Mouse (Mus musculus) B cell, adult 2 months (primary cell): Measurements from ENCODE around the gene Cyp27b1.

ENCODE experiments used
- DNase-seq, 2 experiments: peaks; one replicate each; pipeline ENCODE4 v3.0.0; 2022

The Cyp27b1 gene

DNA sequence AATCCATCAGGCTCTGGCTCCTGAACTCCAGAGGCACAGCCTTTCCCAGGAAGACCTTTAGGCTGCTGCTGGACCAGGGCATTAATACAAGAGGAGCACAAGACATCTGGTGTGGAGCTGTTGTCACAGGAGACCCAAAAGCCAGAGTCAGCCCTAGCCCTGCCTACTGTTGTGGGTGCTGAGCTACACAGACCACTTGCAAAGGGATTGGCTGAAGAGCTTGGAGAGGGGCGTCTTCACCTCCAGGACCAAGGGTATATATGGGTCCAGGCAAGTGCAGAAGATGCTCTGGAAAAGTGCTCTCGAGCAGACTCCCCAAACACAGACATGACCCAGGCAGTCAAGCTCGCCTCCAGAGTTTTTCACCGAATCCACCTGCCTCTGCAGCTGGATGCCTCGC lies at the start of gene Cyp27b1:
Gene Cyp27b1, plus strand, starts transcription at position 297 of the 400 bp plus-strand sequence.
- no peak for DNase-seq

DNA sequence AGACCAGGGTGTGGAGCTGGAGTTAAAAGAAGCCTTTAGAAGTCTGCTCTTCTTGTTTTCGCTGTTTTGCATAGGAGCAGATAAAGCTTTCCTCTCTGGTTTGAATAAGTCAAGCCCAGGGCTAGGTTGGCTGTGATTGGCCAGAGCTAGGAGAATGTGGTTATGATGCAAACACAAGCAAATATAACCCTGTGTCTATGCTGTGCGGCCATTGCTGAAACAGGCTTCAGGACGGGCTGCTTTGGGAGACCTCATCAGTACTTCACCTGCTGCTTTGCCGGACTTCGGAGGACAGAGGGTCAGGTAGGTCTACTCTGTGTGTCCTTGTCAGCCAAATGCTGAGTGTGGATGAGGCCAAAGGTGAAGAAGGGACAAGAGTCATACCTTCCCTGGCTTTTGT lies 47.5 kb upstream of the Cyp27b1 start, which contains the start of gene Avil:
Gene Avil, plus strand, starts transcription at position 181 of the 400 bp plus-strand sequence.
- DNase-seq, result no peak

DNA sequence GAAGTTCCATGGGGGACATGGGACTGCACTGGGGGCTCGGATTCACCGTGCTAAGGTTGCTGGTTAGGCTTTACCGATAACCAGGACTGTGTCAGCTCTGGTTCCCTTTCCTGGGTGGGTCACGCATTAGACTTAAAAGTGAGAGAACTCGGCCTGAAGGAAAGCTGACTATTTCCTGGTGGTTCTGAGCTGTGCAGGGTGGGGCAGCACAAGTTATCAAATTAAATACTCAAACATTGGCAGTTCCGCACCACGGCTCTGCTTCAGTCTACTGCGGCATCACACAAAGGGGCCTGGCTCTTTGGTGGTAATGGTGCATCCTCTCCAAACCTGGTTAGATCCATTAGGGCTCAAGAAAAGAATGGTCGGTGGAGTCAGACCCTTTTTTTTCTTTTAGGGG lies 46.8 kb upstream of the Cyp27b1 start:
- no peak for DNase-seq

DNA sequence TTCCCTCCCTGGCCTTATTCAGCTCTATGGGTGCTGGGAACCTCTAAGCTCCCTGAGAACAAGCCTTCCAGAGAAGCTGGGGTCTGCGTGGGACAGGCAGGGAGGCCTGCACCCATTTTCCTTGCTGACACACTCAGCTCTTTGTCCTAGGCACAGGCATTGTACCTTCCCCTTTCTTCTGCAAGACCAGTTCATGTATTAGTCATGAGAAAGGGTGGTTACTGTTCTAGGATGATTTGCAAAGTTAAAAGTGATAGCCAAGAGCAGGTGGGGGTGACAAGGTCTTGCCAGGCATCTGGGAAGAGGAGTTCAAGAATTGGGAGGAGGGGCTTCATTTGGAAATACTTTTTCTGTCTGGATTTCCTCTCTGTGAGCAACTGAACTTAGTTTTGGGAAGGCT lies 46.0 kb upstream of the Cyp27b1 start:
- no peak for DNase-seq

DNA sequence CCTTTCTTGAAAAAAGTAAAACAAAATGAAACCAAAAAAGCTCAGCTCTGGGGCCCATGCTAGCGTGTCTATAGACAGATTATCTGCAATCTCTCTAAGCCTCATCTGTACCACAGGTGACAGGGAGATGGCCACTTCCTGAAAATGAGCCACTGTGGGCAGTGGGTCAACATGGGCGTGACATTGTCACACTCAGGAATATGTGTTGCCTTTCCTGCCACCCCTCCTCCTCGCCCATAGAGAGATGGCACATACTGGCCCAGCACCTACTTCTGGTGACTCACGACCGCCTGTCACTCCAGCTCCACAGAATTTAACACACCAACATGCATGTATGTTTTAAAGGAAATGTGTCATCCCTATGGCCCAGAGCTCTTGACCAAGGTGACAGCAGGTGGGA lies 45.3 kb upstream of the Cyp27b1 start:
- no peak for DNase-seq

DNA sequence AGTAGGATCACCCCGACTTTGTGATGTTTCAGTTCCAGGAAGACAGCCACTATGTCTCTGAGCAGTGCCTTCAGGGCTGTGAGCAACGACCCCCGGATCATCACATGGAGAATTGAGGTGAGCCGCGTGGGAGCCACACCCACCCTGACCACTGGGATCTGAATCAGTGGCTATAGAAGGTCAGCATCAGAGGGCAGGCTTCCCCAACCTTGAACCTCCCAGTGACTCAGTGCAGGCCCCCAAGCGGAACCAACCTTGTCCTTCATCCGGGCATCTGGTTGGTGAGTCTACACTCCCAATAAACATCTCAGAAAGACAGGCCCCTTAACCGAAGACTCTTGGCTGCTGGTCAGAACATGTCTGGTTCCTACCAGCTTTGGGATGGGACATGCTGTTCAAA lies 44.7 kb upstream of the Cyp27b1 start:
- no peak for DNase-seq

DNA sequence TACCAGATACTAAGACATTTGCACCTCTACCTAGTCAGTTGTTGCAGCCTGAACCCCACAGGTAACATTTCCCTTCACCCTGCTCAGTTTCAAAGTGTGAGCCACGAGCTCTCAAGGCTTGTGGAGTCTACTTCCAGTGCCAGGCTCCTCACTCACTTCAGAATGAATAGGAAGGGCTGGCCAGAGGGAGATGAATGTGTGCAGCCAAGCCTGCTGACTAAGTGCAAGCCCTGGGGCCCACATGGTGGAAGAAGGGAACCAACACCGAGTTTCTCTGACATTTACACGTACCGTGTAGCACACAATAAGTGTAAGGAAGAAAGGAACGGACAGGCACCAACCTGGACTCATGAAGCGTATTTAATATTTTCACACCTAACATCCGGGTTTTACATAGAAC lies 44.2 kb upstream of the Cyp27b1 start:
- DNase-seq, result no peak

DNA sequence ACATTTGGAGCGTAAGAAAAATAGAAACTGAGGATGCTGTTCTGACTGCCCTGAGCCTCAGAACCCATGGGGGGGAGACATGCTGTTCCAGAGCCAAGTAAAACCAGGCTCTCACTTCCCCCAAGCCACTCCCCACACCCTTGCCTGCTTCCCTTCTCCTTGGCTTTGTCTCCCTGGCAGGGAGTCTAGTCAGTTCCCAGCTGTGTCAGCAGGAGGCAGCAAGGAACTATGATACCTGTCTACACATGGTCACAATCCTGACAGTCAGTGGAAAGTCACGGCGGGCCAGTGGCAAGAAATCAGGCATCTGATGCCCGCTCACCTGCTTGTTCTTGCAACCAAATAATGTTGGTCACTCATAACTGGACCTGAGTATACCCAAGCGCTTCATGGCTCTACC lies 31.6 kb upstream of the Cyp27b1 start:
- DNase-seq, result no peak

DNA sequence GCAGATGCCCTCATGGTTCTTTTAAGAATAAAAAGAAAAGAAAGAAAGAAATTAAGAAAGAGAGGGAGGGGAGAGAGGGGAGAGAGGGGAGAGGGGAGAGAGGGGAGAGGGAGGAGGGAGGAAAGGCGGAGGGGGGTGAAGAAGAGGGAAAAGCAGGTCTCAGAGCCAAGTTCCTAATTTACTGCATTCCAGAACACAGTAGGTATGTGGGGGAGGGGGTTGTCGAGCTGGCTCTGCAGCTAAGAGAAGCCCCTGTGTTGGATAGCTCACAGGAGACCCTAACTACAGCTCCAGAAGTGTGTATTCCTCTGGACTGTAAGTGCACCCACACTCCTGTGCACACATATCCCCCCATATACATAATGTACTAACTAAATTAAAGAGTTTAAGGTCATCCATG lies 31.0 kb upstream of the Cyp27b1 start:
- DNase-seq, result no peak

DNA sequence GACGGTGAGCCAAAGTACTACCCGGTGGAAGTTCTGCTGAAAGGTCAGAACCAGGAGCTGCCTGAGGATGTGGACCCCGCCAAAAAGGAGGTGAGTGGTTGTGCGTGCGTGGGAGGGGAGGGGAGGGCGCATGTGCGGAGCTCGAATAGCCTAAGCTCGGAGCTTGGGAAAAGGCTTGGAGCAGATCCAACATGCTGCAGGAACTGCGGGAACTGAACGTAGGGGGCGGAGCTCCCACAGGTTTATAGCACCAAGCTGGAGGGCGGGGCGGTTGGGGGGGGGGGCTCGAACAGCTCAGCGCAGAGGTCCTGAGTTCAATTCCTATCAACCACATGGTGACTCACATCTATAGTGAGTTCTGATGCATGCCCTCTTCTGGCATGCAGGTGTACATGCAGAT lies 29.6 kb upstream of the Cyp27b1 start:
- no peak for DNase-seq

DNA sequence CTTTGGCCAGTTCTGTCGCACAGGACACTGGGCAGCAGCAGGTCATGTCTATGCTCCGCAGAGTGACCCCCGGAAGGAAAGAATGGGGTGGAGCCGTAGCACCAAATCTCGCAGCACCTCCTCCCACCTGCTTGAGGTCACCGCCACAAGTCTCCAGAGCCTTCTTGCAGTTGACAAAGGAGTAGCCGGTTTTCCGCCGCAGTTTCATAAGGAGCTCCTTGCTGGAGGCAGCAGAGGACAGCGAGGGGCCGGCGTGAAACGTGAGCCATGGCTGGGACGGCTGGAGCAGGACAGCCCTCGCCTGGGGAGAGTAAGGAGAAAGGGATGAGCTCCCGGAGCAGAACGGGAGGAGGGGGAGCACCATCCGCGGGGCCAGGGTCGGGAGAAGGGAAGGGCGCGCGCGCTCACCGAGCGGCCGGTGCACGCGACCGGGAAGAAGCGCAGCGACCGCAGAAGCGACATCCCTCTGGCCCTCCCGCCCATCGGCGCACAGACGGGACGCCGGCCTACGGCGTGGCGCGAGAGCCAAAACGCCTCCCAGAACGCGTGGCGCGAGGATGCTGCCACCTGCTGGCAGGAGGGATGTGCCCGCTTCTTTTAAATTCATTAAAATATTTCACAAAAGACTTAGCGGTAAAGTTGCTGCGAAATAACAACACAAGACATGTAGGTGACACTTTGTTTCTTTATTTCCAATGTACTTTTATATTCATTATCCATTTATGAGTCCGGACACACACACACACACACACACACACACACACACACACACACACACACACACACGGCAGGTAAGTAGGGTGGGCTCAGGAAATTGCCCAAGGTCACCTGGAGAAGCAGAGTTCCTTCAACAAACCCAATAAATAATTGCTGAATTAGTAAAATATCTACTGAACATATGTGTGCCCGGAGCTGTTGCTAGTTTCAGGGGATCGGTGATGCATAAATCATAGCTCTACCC lies 17.4 kb upstream of the Cyp27b1 start, which contains the start of gene Tsfm:
Gene Tsfm, minus strand, starts transcription at position 505 of the 961 bp plus-strand sequence.
- DNase-seq, result peak; percentile 94

DNA sequence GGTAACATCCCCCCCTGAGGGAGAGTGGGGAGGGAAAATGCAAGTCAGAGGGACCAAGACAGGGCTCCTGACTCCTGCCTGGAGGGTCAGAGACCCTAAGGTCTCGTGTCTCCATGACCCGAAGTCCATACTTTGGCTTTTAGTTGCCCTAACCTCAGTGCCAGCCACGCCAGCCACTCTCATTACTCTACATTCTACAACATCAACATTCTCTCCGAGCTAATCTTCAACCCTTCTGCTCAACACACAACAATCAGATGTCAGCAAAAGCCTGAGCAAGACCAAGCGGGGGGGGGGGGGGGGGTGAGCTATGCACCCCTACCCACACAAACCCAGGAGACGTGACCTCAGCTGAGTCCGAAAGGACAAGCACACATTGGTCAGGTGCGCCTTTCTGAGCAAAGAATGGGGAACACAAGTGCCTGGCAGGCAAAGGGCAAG lies 14.7 kb upstream of the Cyp27b1 start:
- DNase-seq, result no peak

DNA sequence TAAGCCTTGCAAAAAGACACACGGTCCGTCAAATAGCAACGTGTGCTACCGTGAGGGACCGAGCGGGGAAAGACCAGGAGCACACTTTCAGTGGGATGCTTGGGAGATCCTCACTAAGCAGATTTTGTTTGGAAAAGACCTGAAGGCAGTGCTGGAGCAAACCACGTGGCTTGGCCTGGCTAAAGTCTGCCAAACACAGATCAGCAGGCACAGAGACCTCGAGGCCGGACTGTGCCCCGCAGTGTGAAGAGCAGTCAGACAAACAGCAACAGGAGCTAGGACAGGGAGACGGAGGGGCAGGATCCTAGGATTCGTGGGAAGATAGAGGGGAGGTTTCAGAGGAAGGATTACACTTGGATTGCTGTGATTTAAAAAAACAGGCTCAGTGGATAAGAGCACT lies 11.8 kb upstream of the Cyp27b1 start:
- no peak for DNase-seq

DNA sequence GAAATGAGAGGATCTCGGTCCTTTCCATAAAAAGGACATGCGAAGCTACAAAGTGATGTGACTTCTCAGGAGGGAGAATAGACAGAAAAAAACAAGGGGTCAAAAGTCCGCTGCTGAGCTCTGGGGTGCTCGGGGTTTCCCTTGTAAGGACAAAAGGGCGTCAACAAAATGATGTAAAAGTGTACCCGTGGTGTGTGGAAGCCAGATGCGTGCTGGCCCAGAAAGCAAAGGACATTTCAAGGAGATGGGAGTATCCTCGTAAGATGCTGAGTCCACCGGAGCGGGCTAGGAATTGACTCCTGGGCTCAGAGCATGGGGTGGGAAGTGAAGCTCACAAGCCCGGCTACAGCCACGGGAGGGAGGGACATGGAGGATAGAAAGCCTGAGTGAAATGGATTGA lies 10.4 kb upstream of the Cyp27b1 start:
- DNase-seq, result no peak

DNA sequence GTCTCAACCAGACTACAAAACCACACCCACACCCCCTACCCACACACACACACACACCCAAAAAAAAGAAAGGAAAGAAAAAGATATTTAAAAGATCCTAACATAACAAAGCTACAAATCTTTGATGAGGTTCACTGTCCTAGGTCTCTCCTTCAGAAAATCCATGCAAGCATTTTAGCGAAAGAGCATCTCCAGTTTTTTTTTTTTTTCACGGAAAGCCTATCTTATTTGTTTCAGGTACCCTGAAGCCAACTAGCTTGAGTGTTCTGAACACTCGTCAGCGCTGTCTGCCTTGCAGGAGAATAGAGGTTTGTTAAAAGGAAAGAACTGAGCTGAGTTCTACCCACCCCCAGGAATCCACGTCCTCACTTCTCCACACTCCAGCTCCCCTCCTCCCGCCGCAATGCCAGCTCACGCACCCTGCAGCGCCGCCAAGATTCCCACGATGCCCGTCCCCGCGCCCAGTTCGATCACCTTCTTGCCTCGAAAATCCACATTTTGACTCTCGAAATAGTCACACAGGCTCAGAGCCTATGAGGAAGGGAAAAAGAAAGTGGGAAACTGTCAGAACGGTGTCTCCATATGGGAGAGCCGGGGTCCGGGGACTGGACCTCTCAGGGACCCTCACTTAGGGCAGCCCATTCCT lies 7.4 kb upstream of the Cyp27b1 start:
- DNase-seq, result no peak

DNA sequence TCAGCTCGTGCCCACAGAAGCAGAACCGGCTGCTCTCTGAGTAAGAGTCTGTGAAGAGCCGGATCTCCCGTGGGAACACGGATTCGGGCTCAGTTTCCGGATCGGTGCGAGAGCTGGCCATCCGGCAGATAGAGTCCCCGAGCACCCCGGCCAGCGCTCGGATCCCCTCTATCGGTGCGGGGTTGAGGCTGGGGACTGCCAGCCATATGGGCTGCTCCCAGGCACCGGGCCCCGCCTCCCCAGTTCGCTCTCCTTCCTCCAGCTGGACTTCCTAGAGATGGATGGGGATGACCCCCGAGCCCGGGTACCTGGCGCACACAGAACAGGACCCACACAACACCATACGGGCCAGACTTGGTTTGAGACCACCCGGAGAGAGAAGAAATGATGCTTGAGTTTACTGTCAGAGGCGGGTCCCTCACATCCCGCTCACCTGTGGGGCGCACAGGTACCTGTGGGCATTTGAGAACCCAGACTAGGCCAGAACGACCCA lies 6.7 kb upstream of the Cyp27b1 start, which contains the start of the genes Mettl1 and Eef1akmt3:
Gene Mettl1, plus strand, starts transcription at position 141 of the 493 bp plus-strand sequence.
Gene Eef1akmt3, minus strand, starts transcription at position 240 of the 493 bp plus-strand sequence.
- peak in 1 of 2 experiments; percentile 33 for DNase-seq

DNA sequence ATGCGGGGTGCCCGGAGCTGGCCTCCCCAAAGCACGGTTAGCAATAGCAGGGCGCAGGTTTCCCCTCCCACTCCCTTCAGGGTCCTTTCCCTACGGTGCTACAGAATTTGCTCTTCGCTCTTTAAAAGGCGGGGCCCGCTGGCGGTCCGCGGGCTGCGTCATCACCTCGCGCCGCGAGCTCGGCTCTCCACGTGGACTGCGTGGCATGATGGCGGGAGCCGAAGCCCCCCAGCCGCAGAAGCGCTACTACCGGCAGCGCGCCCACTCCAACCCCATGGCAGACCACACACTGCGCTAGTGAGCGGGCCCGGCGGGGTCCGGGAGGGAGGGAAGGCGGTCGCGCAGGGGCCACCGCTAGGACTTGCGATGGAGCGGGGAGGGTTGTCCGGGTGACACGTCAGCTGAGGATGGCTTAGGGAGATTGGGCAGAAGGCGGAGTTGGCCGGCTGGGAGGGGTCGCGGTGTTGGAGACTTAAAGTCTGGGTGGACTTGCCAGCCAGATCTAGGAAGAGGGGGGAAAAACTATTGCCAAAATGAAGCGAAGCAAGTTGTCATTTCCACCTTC lies 6.2 kb upstream of the Cyp27b1 start:
- peak; percentile 90 to 92 for DNase-seq

DNA sequence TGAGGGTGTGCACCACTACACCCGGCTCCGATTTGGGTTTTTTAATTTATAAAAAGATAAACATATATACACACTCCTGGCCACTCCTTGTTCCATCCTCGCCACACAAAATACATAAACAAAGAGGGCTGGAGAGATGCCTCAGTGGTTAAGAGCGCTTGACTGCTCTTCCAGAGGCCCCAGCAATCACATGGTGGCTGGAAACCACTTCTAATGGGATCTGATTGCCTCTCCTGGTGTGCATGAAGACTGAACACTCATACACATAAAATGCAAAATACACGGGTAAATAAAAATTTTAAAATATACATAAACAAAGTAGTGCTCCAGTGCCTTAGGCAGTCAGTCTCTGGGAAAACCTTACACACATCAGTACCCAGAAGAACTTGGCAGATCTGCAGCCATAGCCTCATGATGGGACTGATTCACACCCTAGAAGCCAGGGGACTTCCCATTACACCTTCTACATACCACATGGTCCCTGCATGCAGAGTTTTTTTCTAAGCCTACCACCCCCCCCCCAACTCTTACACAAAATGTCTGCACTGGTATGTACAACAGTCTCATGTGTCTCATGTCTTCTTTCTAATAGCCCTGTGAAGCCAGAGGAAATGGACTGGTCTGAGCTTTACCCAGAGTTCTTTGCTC lies 5.5 kb upstream of the Cyp27b1 start:
- no peak for DNase-seq

DNA sequence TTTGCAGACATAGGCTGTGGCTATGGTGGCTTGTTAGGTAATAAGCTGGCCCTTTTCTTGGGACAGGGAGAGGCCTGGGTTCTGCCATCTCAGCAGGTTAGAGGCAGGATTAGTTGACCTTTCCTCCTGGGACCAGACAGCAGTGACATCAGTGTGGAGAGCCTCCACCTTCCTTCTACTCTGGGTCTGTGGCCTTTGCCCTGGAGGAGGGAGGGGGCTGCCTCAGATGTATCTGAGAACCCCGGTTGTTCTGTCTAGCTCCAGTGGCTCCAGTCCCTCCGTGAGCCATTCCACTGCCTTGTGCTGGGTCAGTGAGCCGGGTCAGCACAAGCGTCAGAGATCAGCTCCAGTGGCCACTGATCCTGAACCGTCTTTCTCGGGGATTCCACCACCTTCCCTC lies 4.9 kb upstream of the Cyp27b1 start:
- DNase-seq, result no peak

DNA sequence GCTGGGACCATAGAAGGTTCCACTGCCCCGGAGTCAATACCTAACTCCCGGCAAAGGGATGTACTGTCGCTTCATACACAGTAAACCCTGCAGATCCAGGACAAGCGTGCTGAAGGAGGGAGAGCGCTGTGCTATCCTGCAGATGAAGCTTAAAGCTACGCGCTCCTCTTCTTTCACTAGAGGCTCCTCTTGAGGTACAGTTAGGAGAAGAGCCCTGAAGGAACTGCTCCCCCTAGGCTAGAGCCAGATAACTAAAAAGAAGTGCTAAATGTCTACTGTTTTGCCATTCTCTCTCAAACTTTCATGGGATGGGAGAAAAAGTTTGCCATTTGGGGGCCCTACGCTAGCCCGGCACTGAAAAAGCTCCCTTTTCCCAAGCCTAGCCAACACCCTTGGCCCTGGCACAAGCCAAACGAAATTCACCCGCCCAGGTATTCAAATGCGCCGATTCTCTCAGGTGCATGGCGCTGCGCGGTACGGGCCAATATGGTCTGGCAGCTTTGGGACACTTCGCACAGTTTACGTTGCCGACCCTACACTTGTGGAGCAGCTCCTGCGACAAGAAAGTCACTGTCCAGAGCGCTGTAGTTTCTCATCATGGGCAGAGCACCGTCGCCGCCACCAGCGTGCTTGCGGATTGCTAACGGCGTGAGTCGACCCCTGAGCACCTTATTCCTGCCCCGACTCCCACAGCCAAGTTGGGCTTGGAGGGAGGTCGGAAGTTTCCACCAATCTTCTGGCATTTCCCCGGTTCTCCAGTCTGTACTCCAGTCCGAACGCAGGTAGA lies 751 bp downstream of the Cyp27b1 start:
- DNase-seq, result no peak

DNA sequence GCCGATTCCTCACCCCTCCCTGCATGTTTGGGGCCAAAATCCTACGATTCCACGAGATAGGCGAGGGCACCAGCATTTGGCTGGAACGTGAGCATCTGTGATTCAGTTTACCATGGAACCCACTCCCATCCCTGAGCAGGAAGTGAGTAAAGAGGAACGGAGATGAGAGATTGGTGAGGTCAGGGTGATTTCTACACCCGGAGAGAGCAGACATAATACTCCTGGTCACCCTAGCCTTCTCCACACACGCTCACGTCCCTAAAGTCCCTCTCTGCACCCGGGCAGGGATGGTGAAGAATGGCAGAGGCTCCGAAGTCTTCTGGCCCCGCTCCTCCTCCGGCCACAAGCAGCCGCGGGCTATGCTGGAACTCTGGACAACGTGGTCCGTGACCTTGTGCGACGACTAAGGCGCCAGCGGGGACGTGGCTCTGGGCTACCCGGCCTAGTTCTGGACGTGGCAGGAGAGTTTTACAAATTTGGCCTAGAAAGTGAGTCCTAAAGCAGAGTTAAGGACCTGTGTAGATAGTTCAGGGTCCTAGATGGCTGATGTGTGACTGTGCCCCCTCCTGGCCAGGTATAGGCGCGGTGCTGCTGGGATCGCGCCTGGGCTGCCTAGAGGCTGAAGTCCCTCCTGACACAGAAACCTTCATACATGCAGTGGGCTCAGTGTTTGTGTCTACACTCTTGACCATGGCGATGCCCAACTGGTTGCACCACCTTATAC lies 1.5 kb downstream of the Cyp27b1 start:
- peak in 1 of 2 experiments; percentile 31 for DNase-seq
